23 mouse cellular contexts compared by ENCODE assay signal in genomic region chr3:17913796-17914195, GRCm38 (mm10). TPM values are rescaled to one million over a fixed set of nuclear protein-coding genes. Genes with fewer than 3 reads are reported as not detected.
"Had no signal": no experiment of that assay in that cellular context is flagged by ENCODE, and none has a peak within 500 bp of the region (broad histone marks: within the 10 kb centered on the region; RNA-seq: fewer than 3 reads in every experiment).

No protein-coding gene starts in this region.

- H3K9me3 ChIP-seq: megakaryocyte, embryonic 14.5 days; midbrain, embryonic 13.5 days; midbrain, embryonic 15.5 days; neural tube, embryonic 12.5 days; stomach, embryonic 15.5 days had no signal

- H3K9ac ChIP-seq: lung, embryonic 14.5 days; midbrain, embryonic 13.5 days; midbrain, embryonic 15.5 days; neural tube, embryonic 12.5 days; stomach, embryonic 15.5 days had no signal

- H3K36me3 ChIP-seq: midbrain, embryonic 13.5 days; midbrain, embryonic 15.5 days; neural tube, embryonic 12.5 days; stomach, embryonic 15.5 days had no signal

- H3K4me1 ChIP-seq: megakaryocyte, embryonic 14.5 days; midbrain, embryonic 13.5 days; midbrain, embryonic 15.5 days; neural tube, embryonic 12.5 days; stomach, embryonic 15.5 days had no signal

- H3K27me3 ChIP-seq: megakaryocyte, embryonic 14.5 days; midbrain, embryonic 13.5 days; midbrain, embryonic 15.5 days; neural tube, embryonic 12.5 days; stomach, embryonic 15.5 days had no signal

- ATAC-seq: midbrain, embryonic 13.5 days; midbrain, embryonic 15.5 days had no signal

- H3K4me3 ChIP-seq: megakaryocyte, embryonic 14.5 days; midbrain, embryonic 13.5 days; midbrain, embryonic 15.5 days; neural tube, embryonic 12.5 days; stomach, embryonic 15.5 days had no signal

- H3K4me2 ChIP-seq: lung, embryonic 14.5 days; midbrain, embryonic 11.5 days; midbrain, embryonic 13.5 days; midbrain, embryonic 15.5 days; neural tube, embryonic 12.5 days; stomach, embryonic 15.5 days had no signal

- H3K27ac ChIP-seq: macrophage; midbrain, embryonic 13.5 days; midbrain, embryonic 15.5 days; neural tube, embryonic 12.5 days; stomach, embryonic 15.5 days; stomach, postnatal 0 days had no signal

- DNase-seq: lung, adult 18-20 months; lung, embryonic 14.5 days; lung, postnatal 14 days; lung, postnatal 36 days; right cerebral cortex, postnatal 14 days; thymus, adult 2 months; thymus, postnatal 25 days; thymus, postnatal 4 days had no signal

RNA-seq across cellular contexts. Expression of gene Cypt12, which starts 34.4 kb away (rescaled TPM):
- total RNA-seq: megakaryocyte progenitor cell, adult 5-6 weeks; midbrain, postnatal 0 days; neutrophil, adult 5-6 weeks had no signal
- polyA plus RNA-seq: lung, embryonic 14.5 days; lung, embryonic 16.5 days; macrophage; midbrain, embryonic 11.5 days; midbrain, embryonic 13.5 days; midbrain, embryonic 15.5 days; midbrain, postnatal 0 days; neural tube, embryonic 12.5 days; neural tube, embryonic 14.5 days; spleen, adult 2 months; stomach, embryonic 15.5 days; stomach, postnatal 0 days; urinary bladder, adult 2 months had no signal
